Comparison of ENCODE assay signal across 8 mouse cellular contexts in genomic region chr4:135850411-135851095, GRCm38 (mm10). TPM values are rescaled to one million over a fixed set of nuclear protein-coding genes. Genes with fewer than 3 reads are reported as not detected.
DNase-seq lines count a peak whose midpoint lies in the region; ATAC-seq lines count a peak whose summit lies in the region.
"Had no signal": no experiment of that assay in that cellular context is flagged by ENCODE, and none has a peak within 500 bp of the region (broad histone marks: within the 10 kb centered on the region; RNA-seq: fewer than 3 reads in every experiment).

No protein-coding gene starts in this region.

- H3K4me1 ChIP-seq in forebrain, embryonic 12.5 days = peaks cover 27% of the 10 kb centered on the region

- no peaks in the 10 kb centered on the region for H3K27me3 ChIP-seq in forebrain, embryonic 12.5 days
- H3K27me3 ChIP-seq: limb, embryonic 12.5 days had no signal

- H3K27ac ChIP-seq in forebrain, embryonic 12.5 days = peak overlapping the region; percentile 82
- H3K27ac ChIP-seq: limb, embryonic 12.5 days had no signal

- H3K4me2 ChIP-seq in forebrain, embryonic 12.5 days = 0 out of 2 replicates have a peak overlapping the region, but pooled peaks have one; percentile 15
- H3K4me2 ChIP-seq: limb, embryonic 12.5 days had no signal

- H3K36me3 ChIP-seq in forebrain, embryonic 12.5 days (replicated peaks) = no peaks in the 10 kb centered on the region
- H3K36me3 ChIP-seq: limb, embryonic 12.5 days had no signal

- H3K9me3 ChIP-seq in forebrain, embryonic 12.5 days = no peaks in the 10 kb centered on the region
- H3K9me3 ChIP-seq: limb, embryonic 12.5 days had no signal

- no peak for ATAC-seq in forebrain, embryonic 12.5 days (ENCODE audit: low FRiP score)

- peak overlapping the region; percentile 44 for H3K9ac ChIP-seq in forebrain, embryonic 12.5 days
- H3K9ac ChIP-seq: limb, embryonic 12.5 days had no signal

- no peak overlapping the region for H3K4me3 ChIP-seq in forebrain, embryonic 12.5 days (replicated peaks)
- H3K4me3 ChIP-seq: limb, embryonic 12.5 days had no signal

- peak; percentile 21 for DNase-seq in lung, postnatal 10 days
- no peak for DNase-seq in lung, postnatal 4 days
- peak; percentile 72 to 77 for DNase-seq in layer of hippocampus, postnatal 36 days
- DNase-seq in naive thymus-derived CD4-positive, alpha-beta T cell, adult 2 months (ENCODE audit: low read depth) = peak; percentile 80
- DNase-seq in kidney, adult 8-10 months = no peak
- no peak for DNase-seq in lung, postnatal 25 days (ENCODE audit: low spot score)

- WGBS in forebrain, embryonic 12.5 days = 36% methylated on average over 13 of the region's 13 CpGs

RNA-seq across cellular contexts. Expression of gene Srsf10, which starts 5.0 kb away (rescaled TPM):
- polyA plus RNA-seq in forebrain, embryonic 12.5 days (2016; fragmentation: Nextera tagmentation; extraction: Ambion mirVana) = 411 and 417 TPM in 2 replicates
- total RNA-seq in layer of hippocampus, postnatal 36 days (2021) = 100 to 1,000 TPM in 1 of 2 experiments, 10 to 100 TPM in 1; 93.9 to 103 TPM

RNA-seq across cellular contexts. Expression of gene Pnrc2, which starts 23.1 kb away (rescaled TPM):
- 196 and 199 TPM in 2 replicates for polyA plus RNA-seq in forebrain, embryonic 12.5 days (2016; fragmentation: Nextera tagmentation; extraction: Ambion mirVana)
- total RNA-seq in layer of hippocampus, postnatal 36 days (2021) = 10 to 100 TPM; 54.5 to 56.3 TPM

RNA-seq across cellular contexts. Expression of gene Cnr2, which starts 44.6 kb away (rescaled TPM):
- polyA plus RNA-seq in forebrain, embryonic 12.5 days (2016; fragmentation: Nextera tagmentation; extraction: Ambion mirVana) = 0.32 and 0.36 TPM in 2 replicates
- total RNA-seq in layer of hippocampus, postnatal 36 days (2021) = under 1 TPM in 1 of 2 experiments, not detected in 1; 0.15 TPM

Comparison
In these comparisons a context has a peak if more than half of its experiments do, and no peak if none do; other contexts are left out.
1. DNase-seq: peak in lung, postnatal 10 days (single experiment), layer of hippocampus, postnatal 36 days (2 of 2) and naive thymus-derived CD4-positive, alpha-beta T cell, adult 2 months (single experiment); none in lung, postnatal 4 days (0 of 2), kidney, adult 8-10 months (0 of 2) and lung, postnatal 25 days (single experiment).